Mouse (Mus musculus) right cerebral cortex, postnatal 25 days (tissue): ENCODE data around the gene Gnaq.

Source experiments
- DNase-seq: peaks from one replicate; pipeline ENCODE4 v3.0.0; 2022

Gene Gnaq

DNA sequence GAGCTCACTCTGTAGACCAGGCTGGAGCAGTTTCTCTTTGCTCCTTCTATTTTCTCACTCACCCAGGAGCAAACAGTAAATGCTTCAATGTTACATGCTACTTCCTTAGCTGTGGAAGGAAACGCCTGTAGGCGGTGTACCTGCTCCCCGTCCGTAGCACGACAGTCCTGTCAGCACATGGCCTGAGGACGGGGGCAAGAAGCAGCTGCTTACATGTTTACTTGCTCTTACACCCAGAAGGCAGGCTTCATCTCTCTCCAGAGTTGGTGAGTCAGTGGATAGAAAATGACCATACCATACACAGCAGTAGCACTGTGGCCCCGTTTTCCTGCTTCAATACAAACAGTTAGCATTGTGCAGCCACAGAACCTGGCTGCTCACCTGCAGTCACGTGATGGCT is 247.1 kb downstream of the Gnaq start:
- no peak for DNase-seq

- DNase-seq = no peak
Observed at GRCm38 (mm10) chr19:16382392-16382791, 249.8 kb downstream of the Gnaq start.

GRCm38 (mm10) chr19:16383127-16383526 is 250.5 kb downstream of the Gnaq start:
- DNase-seq = no peak

DNA sequence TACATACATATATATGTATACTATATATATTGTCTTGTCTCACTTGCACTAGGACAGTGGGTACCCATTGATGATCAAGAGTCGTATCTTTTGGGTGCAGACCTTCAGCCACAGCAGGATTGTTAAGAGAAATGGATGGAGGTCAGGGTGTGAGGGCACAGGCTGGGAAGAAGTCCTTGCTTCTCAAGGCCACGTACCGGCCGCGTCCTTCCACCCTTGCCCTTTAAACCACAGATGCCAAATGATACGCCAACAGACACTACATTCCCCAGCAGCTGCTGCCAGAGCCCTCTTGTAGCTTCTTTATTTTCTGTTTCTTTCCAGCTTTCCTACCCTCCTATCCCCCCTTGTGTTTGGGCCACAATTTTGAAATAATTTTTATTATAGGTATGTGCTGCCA is 251.5 kb downstream of the Gnaq start:
- DNase-seq = no peak

GRCm38 (mm10) chr19:16384957-16385356 is 252.3 kb downstream of the Gnaq start:
- no peak for DNase-seq

DNA sequence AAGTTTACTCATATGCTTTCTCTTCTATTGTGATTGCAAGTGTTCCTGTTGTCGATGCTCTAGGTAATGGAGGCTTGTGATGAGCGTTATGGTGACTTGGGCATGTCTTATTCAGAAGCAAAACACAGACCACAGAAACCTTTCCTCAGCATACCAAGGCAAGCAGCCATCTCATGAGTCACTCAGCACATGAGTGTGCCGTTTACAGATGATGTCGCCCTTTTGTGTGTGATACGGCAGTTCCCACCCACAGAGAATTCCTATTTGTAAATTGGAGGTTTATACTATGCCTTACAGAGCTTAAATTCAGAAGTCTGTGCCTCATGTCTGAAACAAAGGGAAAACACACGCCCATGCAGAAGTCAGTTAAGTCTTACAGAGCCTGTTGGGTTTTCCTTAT is 253.9 kb downstream of the Gnaq start:
- peak; percentile 52 for DNase-seq

DNA sequence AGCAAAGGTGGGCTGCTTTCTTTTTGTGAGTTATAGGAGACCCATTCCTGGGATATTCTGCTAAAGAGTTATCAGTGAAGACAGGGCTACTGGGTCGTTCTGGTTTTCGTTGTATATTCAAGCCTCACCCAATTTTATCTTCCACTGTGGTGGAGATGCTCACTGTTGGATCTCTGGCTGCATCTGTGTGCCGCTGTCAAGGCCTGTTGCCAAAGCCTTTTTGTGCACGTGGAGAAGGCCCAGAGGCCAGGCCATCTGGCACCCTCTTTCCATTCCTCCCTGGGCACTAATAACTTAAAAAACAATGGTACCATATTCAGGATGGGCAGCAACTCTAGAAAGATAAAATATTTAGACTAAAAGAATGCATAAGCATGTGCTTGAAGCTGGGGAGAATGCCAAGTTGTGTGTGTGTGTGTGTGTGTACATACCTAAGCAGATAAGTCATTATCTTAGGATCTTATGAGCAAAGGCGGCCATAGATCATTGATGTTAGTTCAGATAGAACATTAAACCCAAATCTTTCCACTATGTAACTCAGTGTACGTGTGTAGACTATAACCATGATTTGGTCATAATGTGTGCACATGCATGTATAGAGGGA is 257.7 kb downstream of the Gnaq start:
- no peak for DNase-seq

DNA sequence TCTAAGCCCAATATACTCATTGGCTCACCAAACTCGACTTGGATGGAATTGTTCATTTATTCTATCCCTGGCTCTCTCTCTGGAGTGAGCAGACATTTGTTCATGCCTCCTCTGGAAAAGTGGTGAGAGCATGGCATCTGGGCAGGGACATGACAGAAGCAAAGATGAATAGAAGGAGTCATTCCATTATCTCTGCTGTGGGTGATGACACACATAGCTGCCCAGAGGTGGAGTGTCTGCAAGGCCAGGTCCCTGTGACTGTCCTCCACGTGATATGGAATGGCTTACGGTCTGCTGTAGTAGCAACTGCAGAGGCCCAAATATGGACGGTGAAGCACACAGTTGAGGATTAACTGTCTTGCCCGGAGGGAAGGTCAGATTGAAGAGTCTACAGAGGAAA is 261.8 kb downstream of the Gnaq start:
- DNase-seq = no peak

GRCm38 (mm10) chr19:16403101-16403500 is 270.5 kb downstream of the Gnaq start:
- no peak for DNase-seq

- no peak for DNase-seq
Observed at GRCm38 (mm10) chr19:16407727-16408126, 275.1 kb downstream of the Gnaq start.

GRCm38 (mm10) chr19:16411302-16411701 is 278.7 kb downstream of the Gnaq start:
- no peak for DNase-seq

GRCm38 (mm10) chr19:16418086-16418663 is 285.5 kb downstream of the Gnaq start:
- DNase-seq = no peak

DNA sequence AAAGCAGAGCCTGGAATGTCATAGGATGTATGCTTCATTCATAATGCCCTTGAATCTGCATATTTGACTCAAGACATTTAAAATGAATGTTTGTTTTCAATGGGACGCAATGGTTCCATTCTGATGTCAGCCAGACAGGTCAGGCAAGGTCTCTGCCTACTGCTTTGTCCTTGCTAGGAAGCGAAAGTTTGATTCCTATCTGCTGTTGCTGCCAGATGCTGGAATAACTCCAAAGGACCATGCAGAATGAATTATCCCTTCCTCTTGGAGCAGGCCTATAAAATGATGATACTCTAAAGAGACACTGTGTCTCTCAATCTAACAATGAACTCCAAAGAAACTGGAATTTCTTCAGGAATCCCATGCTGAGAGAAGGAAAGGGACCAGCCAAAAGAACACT is 293.0 kb downstream of the Gnaq start:
- no peak for DNase-seq

- no peak for DNase-seq
Observed at GRCm38 (mm10) chr19:16431368-16431767, 298.7 kb downstream of the Gnaq start.

- DNase-seq = no peak
Observed at GRCm38 (mm10) chr19:16434879-16435278, 302.2 kb downstream of the Gnaq start.

- peak; percentile 23 for DNase-seq
Observed at GRCm38 (mm10) chr19:16435531-16436231, 303.1 kb downstream of the Gnaq start, which contains the start of gene Gna14. Gna14 (plus strand) TSS chr19:16435762.

- no peak for DNase-seq
Observed at GRCm38 (mm10) chr19:16436335-16437169, 303.9 kb downstream of the Gnaq start.
